Mouse (Mus musculus) T-helper 2 cell (primary cell): ENCODE measurements around the gene Xrcc6.

Experiments used
- in situ Hi-C: fragments of 300-600 bp; cut with MboI, MseI; formaldehyde crosslinking; loops from one replicate; pipeline ENCODE4 v1.15.1; 2025; ENCODE audit warnings: high pct_unique_total_duplicates

Gene Xrcc6

GRCm38 (mm10) chr15:82019288-82019687 lies 31.7 kb downstream of the Xrcc6 start:
- in situ Hi-C loops, result no loop called here

DNA sequence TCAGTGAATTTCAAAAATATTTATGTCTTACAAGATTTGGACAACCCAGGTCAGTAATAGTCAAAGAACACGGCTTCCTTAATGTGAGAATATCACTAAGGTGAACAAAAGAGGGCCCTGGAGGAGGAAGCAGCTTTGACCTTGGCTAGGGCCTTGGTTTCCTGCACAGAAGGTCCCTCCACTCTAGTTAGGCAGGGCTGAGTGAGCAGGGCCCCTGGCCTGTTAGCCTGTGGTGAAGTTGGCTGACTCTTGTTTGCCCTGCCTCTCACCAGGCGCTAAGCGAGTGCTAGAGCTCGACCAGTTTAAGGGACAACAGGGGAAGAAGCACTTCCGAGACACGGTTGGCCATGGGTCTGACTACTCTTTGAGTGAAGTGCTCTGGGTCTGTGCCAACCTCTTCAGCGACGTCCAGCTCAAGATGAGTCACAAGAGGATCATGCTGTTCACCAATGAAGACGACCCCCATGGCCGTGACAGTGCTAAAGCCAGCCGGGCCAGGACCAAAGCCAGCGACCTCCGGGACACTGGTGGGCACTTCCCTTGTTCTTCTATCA lies 35.0 kb downstream of the Xrcc6 start:
- in situ Hi-C loops, result no loop called here

DNA sequence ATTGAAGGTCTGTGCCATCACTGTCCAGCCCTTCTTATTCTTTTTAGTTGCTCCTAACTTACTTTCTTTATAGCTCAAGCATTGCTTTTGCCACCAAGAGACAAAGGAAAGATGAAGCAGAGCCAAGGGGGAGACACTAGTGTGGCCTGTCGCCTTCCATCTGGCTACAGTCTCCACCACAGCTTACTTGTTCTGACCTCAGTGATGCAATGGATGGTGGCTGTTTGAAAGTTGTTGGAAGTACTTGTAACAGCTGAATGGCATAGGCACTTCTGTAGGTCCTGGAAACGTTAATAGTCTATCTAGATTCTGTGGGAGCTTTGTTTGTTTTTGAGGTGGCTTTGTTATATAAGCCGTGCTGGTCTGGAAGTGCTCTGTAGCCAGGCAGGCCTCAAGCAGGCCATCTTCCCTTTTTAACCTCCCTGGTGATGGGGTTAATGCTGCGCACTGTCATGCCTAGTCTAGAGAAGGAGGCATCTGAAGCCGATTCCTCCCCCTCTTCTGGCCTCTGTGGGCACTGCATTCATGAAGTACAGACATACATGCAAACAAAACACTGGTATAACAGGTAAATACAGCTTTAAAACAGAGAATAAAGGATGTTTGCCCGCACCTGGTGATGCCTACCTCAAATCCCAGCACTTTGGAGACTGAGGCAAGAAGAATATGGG lies 36.5 kb downstream of the Xrcc6 start:
- in situ Hi-C loops, result no loop called here

DNA sequence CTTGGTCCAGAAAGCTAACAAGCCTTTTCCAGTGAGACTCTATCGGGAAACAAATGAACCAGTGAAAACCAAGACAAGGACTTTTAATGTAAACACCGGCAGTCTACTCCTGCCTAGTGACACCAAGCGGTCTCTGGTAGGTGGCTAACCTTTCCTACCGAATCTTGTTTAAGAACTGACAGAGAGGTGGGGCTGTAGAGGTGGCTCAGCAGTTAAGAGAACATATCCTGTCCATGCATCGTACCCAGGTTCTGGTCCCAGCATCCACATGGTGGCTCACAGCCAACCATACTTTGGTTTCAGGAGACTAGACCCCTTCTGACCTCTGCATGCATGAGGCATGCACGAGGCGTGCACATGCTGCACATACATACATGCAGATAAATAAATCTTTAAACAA lies 39.6 kb downstream of the Xrcc6 start:
- in situ Hi-C loops, result no loop called here

DNA sequence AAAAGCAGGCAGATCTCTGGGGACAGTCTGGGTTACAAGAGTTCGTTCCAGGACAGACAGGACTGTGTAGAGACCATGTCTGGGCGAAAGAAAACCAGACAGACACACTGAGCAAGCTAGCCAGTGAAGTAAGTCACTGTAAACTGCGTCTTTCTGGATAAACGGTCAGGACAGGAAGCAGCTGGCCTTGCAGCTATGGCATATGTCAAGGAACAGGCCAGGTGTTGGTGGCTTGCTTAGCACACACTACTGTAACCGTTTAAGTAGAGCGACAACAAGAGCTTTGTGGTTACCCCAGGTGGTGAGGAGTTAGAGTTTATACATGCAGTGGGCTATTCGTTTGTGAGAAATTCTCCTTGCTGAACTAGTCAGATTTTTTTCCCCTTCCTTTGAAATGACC lies 40.1 kb downstream of the Xrcc6 start:
- in situ Hi-C loops, result no loop called here

DNA sequence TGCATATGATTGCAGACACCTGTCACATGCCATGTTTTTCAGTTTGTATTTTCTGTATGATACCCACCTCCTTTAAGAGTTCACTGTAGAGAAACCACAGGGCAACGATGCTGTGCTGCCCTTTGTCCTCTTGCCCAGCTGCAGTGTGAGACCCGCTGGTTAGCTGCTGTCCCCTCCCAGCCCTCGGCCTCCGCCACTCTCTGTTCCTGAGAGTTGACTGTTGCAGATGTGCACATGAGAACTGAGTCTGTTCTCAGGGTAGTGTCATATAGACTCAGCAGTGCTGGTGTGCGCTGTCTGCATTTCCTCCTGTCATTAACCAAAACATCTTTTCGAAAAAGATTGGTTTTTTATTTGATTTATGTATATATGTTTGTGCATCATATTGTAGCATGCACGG lies 44.8 kb downstream of the Xrcc6 start:
- in situ Hi-C loops, result no loop called here

DNA sequence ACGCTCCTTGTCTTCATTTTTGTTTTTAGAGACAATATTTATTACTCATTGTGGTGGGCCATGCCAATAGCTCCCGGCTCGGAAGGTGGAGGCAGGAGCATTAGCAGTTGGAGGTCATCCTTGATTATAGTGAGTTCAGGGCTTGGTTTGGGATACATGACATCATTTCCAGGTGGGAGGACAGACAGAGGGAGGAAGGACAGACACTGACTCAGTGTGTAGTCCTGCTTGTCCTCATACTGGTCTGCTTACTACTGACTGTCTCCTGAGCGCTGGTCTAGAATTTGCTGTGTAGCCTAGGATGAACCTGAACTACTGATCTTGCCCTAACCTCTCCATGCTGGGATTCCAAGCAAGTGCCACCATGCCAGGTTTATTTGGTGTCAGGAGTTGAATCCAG lies 46.1 kb downstream of the Xrcc6 start, which contains the start of gene Desi1:
Gene Desi1 (minus strand): TSS at position 101 of the 400 bp plus-strand sequence.
- in situ Hi-C loops, result no loop called here

GRCm38 (mm10) chr15:82035904-82036689 lies 48.5 kb downstream of the Xrcc6 start:
- in situ Hi-C loops, result no loop called here

GRCm38 (mm10) chr15:82040650-82041049 lies 53.0 kb downstream of the Xrcc6 start:
- in situ Hi-C loops, result no loop called here

GRCm38 (mm10) chr15:82044166-82044784 lies 56.6 kb downstream of the Xrcc6 start:
- in situ Hi-C loops, result no loop called here

DNA sequence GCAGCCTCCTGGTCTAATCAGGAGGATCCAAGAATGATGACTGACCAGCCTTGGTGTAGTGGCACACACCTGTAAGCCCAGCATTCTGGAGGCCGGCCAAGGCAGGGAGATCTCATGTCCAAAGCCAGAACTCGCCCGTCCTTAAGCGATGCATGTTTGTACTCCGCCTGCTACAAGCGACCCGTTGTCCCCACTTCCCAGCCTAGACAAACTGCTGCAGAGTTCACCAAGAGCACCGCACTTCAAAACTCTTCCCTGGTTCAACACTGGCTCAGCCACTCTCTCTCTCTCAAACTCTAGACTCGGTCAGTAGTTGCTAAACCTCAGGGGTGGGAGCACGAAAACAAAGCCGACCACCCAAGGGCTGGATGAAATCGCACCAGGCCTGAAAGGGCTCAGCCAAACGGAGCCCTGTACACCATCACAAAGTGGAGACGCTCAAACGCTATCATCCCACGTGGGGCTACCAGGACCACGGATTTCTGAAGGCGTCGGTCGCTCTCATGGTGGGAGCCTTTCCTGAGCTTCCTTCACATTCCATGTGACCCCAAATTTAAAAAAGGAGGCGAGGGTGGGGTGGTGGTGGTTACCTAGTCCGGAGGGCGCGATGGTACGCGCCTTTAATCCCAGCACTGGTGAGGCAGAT lies 58.7 kb downstream of the Xrcc6 start:
- in situ Hi-C loops, result no loop called here

GRCm38 (mm10) chr15:82047080-82047883 lies 59.6 kb downstream of the Xrcc6 start, which contains the start of gene Snu13:
Gene Snu13, minus strand, starts transcription at chr15:82047598.
- in situ Hi-C loops, result no loop called here

GRCm38 (mm10) chr15:82052544-82052943 lies 64.9 kb downstream of the Xrcc6 start:
- in situ Hi-C loops, result no loop called here

DNA sequence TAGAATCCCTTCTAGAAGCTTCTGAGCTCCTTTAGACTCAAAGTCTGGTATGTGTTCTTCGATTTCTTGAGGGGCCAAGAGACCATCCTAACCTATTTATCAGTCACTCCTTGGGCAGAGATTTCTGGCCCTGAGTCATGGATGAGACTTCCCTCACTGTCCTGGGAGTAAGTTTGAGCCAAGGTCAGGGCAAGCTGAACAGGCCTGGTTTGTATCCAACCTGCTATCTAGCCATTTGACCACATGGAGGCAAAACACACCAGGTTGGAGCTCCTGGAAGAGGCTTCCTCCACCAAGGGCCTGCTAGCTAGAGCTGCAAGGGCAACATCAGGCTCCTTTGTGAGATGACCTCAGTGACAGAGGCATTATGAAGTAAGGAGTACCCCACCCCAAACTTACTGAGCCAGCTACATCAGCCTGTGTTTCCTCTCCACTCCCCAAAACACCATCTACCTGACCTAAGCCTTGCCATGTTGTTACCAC lies 71.1 kb downstream of the Xrcc6 start, which contains the start of gene 4930407I10Rik:
Gene 4930407I10Rik (plus strand): TSS at position 433 of the 483 bp plus-strand sequence.
- in situ Hi-C loops, result no loop called here

DNA sequence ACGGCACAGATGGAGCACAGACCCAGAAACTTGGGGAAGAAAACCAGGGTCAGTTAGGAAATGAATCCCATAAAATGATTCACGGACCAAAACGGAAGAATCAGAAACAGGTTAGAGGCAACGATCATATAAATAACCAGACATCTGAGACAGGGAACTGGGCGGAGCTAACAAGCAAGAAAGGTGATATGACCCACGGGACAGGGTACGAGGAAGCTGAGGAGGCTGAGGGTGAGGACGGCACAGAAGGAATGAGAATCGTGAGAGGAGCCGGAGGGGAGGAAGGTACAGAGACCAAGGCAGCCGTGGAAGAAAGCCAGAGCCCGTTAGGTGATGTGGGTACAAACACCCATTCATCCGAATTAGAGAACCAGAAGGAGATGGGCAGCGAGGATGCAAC lies 76.3 kb downstream of the Xrcc6 start:
- in situ Hi-C loops, result loop anchor here (5.0 kb wide), 2 partner anchors 58 to 168 kb away; no protein-coding TSS in a partner anchor

DNA sequence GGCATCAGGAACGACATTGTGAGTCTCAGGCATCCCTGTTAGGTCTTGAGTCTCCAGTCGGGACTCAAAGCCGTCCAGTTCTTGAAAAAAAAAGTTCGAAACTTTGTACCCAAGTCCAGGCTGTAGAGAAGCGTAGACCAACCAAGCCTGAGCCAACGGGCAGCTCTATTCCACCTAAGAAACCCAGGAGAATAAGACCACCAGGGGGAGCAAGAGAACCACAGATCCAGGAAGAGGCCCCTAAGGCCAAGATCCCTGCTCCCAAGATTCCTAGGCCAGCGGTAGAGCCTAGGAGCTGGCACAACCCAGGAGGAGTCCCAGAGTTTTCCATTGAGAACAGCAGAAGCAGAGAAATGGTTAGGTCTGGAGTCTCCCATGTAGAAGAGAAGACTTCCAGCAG lies 77.9 kb downstream of the Xrcc6 start:
- in situ Hi-C loops, result no loop called here

- in situ Hi-C loops, result no loop called here
Observed at GRCm38 (mm10) chr15:82069898-82070297, 82.3 kb downstream of the Xrcc6 start, which contains the start of gene Mei1. Gene Mei1, plus strand, starts transcription at chr15:82069996.

DNA sequence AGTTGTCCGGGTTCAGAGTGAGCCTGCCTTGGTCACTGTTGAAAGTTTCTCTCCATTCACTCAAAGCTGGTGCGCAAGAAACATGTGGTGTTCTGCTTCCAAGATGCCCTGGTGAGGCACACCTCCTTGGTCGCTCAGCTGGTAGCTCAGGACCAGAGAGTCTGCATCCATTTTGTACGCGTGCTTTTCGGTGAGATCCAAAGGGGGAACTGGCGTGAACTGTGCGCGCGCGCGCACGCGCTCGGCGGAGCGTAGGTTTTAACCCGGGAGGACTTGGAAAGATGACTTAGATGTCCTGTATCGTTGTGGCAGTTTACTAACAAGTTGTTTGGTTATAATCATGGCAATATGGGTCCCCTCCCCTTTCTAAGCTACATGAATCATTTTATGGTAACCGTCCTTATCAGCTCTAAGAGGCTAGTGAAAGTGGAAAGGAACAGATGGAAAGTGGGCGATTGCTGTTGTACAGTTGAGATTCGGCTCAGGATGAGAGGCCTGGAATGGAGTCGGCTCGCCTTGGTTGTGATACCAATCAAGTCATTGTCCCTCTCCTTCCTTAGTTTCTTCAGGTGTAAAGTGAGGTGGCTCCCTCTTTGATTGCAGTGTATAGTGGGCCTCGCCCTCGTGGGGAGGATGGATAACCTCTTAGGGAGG lies 84.3 kb downstream of the Xrcc6 start:
- in situ Hi-C loops, result no loop called here

DNA sequence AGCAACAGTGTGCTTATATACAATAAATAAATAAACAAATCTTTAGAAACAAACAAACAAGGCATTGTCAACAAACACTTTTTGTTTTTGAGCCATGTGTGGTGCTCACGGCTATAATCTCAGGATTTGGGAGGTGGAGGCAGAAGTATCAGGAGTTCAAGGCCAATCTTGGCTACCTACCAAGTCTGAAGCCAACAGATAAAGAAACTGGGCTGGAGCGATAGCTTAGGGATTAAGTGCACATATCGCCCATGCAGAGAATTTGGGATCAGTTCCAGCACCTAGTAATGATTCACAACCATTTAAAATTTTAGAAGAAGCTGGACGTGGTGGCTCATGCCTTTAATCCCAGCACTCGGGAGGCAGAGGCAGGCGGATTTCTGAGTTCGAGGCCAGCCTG lies 85.9 kb downstream of the Xrcc6 start:
- in situ Hi-C loops, result no loop called here

DNA sequence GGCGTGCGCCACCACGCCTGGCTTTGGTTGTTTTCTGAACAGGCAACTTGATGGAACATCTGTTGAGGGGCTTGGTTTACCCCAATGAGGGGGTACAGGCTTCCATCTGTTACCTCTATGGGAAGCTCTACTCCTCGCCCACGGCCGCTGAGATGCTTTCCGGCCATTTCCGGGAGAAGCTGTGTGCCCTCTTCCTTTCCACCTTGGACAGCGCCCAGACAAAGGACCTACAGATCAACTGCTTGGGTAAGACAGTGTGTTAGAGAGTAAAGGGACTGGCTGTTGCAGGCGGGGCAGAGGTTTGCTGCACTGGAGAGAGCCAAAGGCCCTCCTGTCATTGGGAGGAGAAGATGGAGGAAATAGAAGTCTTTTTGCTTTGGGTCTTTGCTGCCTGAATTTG lies 92.2 kb downstream of the Xrcc6 start:
- in situ Hi-C loops, result loop anchor here (10.0 kb wide), 1 partner anchor 1905 kb away; the partner anchor contains the start of gene Mgat3
